Mouse (Mus musculus) olfactory bulb, adult 2 months (tissue): ENCODE measurements around the gene Olfr2. TPM values are rescaled to one million over a fixed set of nuclear protein-coding genes. Genes with fewer than 3 reads are reported as not detected.
"Not testable (repeated sequence)": the region's sequence is repeated elsewhere in the genome, so short reads cannot be mapped to it uniquely, and the experiment has no call there.

Source experiments
- H3K27ac ChIP-seq: fragments of 200-500 bp; 2 replicates; pipeline ENCODE4 v1.5.1; 2012; ENCODE audit warnings: low read depth, low read length; ENCODE audit not compliant: insufficient read depth
- H3K4me1 ChIP-seq: fragments of 200-500 bp; 2 replicates; pipeline ENCODE4 v1.6.1; 2012; ENCODE audit warnings: low read length; ENCODE audit not compliant: control insufficient read depth, insufficient read depth
- H3K4me3 ChIP-seq: fragments of 200-500 bp; 2 replicates; pipeline ENCODE4 v1.5.1; 2012; ENCODE audit warnings: mild to moderate bottlenecking, low read depth, low read length, moderate library complexity; ENCODE audit not compliant: insufficient read depth
- CTCF ChIP-seq: fragments of 200-500 bp; IDR thresholded peaks from 2 replicates; pipeline ENCODE4 v1.5.1; 2012; ENCODE audit warnings: low read depth, mild to moderate bottlenecking, low read length, moderate library complexity; ENCODE audit not compliant: insufficient read depth
- POLR2A ChIP-seq: fragments of 200-500 bp; IDR thresholded peaks from 2 replicates; pipeline ENCODE4 v1.6.1; 2012; ENCODE audit warnings: mild to moderate bottlenecking, low read depth, low read length, moderate library complexity; ENCODE audit not compliant: insufficient read depth
- WGBS: fragments of 180-500 bp; shearing (Covaris S2); methylation state at CpG from one replicate; pipeline ENCODE4 v1.1.7; 2018; 5-methylcytosine and 5-hydroxymethylcytosine counted together
- polyA plus RNA-seq: library from polyadenylated mRNA; stranded (reverse); fragments of >200 nt; gene quantifications from 2 replicates; pipeline ENCODE4 v1.2.4, GENCODE M21; 2012; ENCODE audit warnings: low replicate concordance; ENCODE audit not compliant: missing spikeins, insufficient read depth, insufficient read length

Gene Olfr2
- polyA plus RNA-seq, 1 experiment: not detected

- TF ChIP-seq POLR2A: no peak
- no peak for TF ChIP-seq CTCF
- H3K4me3 ChIP-seq: no peak within 1 kb of the TSS
- H3K27ac ChIP-seq: no peak within 1 kb of the TSS
- H3K4me1 ChIP-seq: no peaks in the 10 kb centered on the region
- WGBS: 52% methylated on average over 1 of the region's 1 CpGs
These were observed 30.5 kb downstream of the Olfr2 start, which contains the start of gene Olfr711 for GRCm38 (mm10) chr7:106975353-106975752. Gene Olfr711, minus strand, starts transcription at chr7:106975453.

GRCm38 (mm10) chr7:106967503-106967902 lies 38.4 kb downstream of the Olfr2 start:
- not testable (repeated sequence) for H3K4me1 ChIP-seq, H3K27ac ChIP-seq, H3K4me3 ChIP-seq

DNA sequence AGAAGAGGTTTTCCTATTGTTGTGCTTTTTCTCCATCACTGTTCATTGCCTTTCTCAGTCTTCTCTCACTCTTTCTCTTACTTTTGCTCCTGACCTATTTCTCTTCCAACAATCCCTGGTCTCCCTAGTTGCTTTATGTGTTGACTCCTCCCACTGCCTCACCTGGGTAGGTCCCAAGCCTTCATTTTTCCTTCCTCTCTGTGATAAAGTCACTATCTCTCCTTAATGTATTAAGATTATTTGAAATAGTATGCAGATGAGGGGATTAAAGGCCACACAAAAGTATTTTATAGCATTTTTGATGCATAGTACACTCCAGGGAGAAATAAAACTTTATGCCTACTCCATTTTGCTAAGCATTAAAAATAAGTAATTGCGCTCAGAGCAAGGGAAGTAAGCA lies 42.0 kb downstream of the Olfr2 start, which contains the start of gene Olfr6:
Olfr6 (minus strand) TSS at position 101 of the 400 bp plus-strand sequence.
- no peak for TF ChIP-seq POLR2A
- TF ChIP-seq CTCF: no peak
- H3K27ac ChIP-seq: no peak within 1 kb of the TSS
- H3K4me3 ChIP-seq: no peak within 1 kb of the TSS
- H3K4me1 ChIP-seq: no peaks in the 10 kb centered on the region
- 91% methylated on average over 1 of the region's 1 CpGs for WGBS

GRCm38 (mm10) chr7:106948212-106948611 lies 57.7 kb downstream of the Olfr2 start, which contains the start of gene Olfr710:
Gene Olfr710, minus strand, starts transcription at chr7:106948312.
- 80% methylated on average over 3 of the region's 3 CpGs for WGBS

More at GRCm38 (mm10) chr7:106948212-106948611, 57.7 kb downstream of the Olfr2 start, which contains the start of gene Olfr710:
- TF ChIP-seq CTCF: no peak
- TF ChIP-seq POLR2A: no peak
- Histone ChIP-seq H3K4me1 (no peaks in the 10 kb centered on the region), H3K4me3 (no peak within 1 kb of the TSS), H3K27ac (no peak within 1 kb of the TSS)

Other genes starting within 250 kb of the Olfr2 start
- not detected in 2 replicates for gene Olfr699, start 212.9 kb downstream of the Olfr2 start, polyA plus RNA-seq
- gene Olfr700, start 197.2 kb downstream of the Olfr2 start, polyA plus RNA-seq: not detected in 2 replicates
- not detected in 2 replicates for gene Olfr701, start 191.9 kb downstream of the Olfr2 start, polyA plus RNA-seq
- gene Olfr702, start 172.2 kb downstream of the Olfr2 start, polyA plus RNA-seq: not detected in 2 replicates
- gene Olfr703, start 162.7 kb downstream of the Olfr2 start, polyA plus RNA-seq: not detected in 2 replicates
- not detected in 2 replicates for gene Olfr704, start 142.9 kb downstream of the Olfr2 start, polyA plus RNA-seq
- gene Olfr705, start 129.2 kb downstream of the Olfr2 start, polyA plus RNA-seq: not detected in 2 replicates
- gene Olfr706, start 117.9 kb downstream of the Olfr2 start, polyA plus RNA-seq: not detected in 2 replicates
- not detected in 2 replicates for gene Olfr707, start 104.8 kb downstream of the Olfr2 start, polyA plus RNA-seq
- gene Olfr1532-ps1, start 98.1 kb downstream of the Olfr2 start, polyA plus RNA-seq: not detected in 2 replicates
- gene Olfr709-ps1, start 73.9 kb downstream of the Olfr2 start, polyA plus RNA-seq: not detected in 2 replicates
- gene Olfr710, start 57.8 kb downstream of the Olfr2 start, polyA plus RNA-seq: not detected in 2 replicates
- not detected in 2 replicates for gene Olfr6, start 42.1 kb downstream of the Olfr2 start, polyA plus RNA-seq
- not detected in 2 replicates for gene Olfr711, start 30.6 kb downstream of the Olfr2 start, polyA plus RNA-seq
- gene Olfr713, start 25.1 kb upstream of the Olfr2 start, polyA plus RNA-seq: not detected in 2 replicates
- not detected in 2 replicates for gene Olfr714, start 64.9 kb upstream of the Olfr2 start, polyA plus RNA-seq
- not detected in 2 replicates for gene Olfr17, start 87.1 kb upstream of the Olfr2 start, polyA plus RNA-seq
- gene Olfr715b, start 104.3 kb upstream of the Olfr2 start, polyA plus RNA-seq: not detected in 2 replicates
- gene Olfr715, start 125.0 kb upstream of the Olfr2 start, polyA plus RNA-seq: not detected in 2 replicates
- gene Olfr716, start 132.3 kb upstream of the Olfr2 start, polyA plus RNA-seq: not detected in 2 replicates
- gene Nlrp14, start 160.9 kb upstream of the Olfr2 start, polyA plus RNA-seq: not detected in 2 replicates
- not detected in 2 replicates for gene Rbmxl2, start 203.4 kb upstream of the Olfr2 start, polyA plus RNA-seq